Mouse (Mus musculus) kidney, adult 18-20 months (tissue): ENCODE results near the gene Hoxa13.

Source experiments
- DNase-seq: peaks from one replicate; pipeline ENCODE4 v3.0.0; 2021

Hoxa13 gene

DNA sequence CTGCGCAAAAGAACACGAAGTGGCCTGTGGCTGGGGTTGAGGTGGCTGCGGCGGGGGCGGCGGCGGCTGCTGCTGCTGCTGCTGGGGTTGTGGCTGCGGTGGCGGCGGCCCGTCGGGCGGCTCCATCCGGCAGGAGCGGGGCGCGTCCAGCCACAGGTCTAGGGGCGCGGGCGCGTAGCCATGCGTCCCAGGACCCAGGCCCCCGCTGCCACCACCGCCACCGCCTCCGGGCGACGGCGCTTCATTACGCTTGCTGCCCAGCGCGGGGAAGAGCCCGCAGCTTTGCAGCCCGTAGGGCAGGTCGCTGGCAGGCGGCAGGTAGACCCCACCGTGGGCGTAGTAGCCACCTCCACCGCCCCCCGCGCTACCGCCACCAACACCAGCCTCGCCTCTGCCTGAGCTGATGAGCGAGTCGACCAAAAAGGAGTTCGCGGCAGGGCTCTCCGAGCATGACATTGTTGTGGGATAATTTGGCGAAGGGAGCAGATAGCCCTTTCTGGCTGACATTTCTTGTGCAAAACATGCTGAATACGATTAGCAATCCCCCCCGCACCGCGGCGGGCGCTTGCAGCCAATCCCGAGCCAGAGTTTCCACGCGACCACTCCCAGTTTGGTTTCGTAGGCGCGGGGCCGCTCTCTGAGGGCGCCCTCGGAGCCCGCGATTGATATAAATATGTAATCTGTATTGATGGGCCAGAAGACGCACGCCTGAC, 26.1 kb downstream of the Hoxa13 start:
- DNase-seq, result peak; percentile 76

GRCm38 (mm10) chr6:52233546-52234427, 26.9 kb downstream of the Hoxa13 start:
- peak; percentile 89 for DNase-seq

- DNase-seq, result no peak
These were observed 27.6 kb downstream of the Hoxa13 start for GRCm38 (mm10) chr6:52232984-52233545.

- peak; percentile 79 for DNase-seq
These were observed 28.1 kb downstream of the Hoxa13 start for GRCm38 (mm10) chr6:52232568-52232965.

GRCm38 (mm10) chr6:52231885-52232567, 28.7 kb downstream of the Hoxa13 start:
- DNase-seq, result peak; percentile 74

GRCm38 (mm10) chr6:52230516-52231165, 30.0 kb downstream of the Hoxa13 start, which contains the start of gene Hoxa9:
Gene Hoxa9, minus strand, starts transcription at chr6:52231089.
- DNase-seq, result peak; percentile 76

DNA sequence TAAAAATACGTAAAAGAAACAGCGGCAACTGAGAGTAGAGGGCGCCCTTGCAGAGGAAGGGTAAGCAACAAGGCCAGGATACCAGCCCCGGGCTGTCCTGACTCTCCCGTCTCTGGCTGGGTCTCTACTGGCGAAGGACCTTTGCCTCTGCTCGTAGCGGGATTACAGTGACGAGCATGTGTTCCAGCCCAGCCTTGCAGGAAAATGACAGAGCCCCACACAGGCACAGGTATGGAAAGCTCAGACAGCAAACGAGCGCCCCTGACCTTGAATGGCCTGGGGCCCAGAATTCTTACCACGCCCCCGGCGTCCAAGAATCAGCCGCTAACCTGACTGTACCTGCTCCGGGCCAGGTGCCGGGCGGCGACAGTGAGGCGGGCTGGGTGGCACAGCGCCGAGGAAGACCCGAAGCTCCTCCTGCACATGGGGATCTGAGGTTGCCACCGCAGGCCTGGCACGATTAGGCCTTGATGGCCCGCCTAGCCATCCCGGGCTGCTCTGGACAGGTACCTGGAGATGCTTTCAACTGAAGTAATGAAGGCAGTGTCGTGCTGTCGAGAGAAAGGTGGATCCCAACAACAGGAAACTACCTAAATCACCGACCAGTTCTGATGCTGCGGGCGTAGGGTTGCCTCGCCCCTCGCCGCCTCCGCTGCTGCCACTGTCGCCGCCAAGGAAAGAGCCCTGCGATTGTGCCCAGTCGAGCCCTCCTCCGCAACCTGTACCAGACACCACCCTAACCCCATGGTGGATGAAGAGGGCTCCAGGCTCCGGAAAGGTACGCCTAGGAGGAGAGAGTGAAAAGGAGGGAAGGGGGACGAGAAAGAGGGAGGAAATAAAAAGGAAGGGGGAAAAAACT, 30.9 kb downstream of the Hoxa13 start:
- peak; percentile 88 for DNase-seq

DNA sequence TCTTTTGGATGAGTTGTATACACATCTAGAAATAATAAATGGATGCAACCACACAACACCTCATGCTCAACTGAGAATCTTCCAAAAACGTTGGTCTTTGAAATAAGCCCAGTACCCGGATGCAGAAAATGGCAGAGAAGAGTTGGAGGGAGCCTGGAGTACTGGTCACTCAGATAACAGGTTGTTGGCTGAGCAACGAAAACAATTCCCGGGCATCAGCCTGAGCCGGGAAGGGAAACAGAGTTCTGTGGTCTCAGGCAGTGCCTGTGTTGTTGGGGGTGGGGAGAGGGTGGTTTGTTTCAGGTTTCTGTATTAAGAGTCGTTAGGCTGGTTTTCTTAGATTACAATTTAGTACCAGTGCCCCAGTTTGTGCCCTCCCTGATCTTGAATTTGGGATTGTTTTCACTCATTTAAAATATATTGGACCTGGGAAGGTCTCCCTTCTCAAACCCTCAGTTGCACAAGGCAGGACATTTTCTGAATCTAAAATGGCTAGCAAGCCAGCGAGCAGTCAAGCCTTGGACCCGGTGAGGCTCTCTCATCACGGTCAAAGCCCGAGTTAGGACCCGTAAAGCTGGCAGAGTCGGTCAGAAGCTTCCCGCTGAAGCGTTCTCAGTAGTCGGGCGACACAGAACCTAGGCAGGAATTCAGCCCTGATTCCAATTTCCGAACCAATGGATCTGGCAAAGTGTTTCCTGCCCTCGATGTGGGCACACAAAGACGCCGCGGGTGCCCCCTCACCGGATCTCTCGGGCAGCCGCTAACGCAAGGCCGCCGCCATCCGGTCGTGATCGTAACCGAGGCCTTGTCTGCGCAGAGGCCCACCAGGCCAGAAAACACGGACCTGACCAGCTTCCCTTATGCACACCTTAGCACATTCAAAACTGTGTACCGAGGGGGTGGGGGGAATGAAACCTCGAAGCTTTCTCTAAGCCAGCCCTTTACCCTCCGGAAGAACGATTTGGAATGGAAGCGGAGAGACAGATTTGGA, 31.9 kb downstream of the Hoxa13 start:
- DNase-seq, result peak; percentile 82

- DNase-seq, result peak; percentile 54
These were observed 33.0 kb downstream of the Hoxa13 start for GRCm38 (mm10) chr6:52227470-52228222.

GRCm38 (mm10) chr6:52226569-52227257, 34.0 kb downstream of the Hoxa13 start:
- DNase-seq, result peak; percentile 67

- DNase-seq, result peak; percentile 91
These were observed 34.8 kb downstream of the Hoxa13 start for GRCm38 (mm10) chr6:52225612-52226568.

DNA sequence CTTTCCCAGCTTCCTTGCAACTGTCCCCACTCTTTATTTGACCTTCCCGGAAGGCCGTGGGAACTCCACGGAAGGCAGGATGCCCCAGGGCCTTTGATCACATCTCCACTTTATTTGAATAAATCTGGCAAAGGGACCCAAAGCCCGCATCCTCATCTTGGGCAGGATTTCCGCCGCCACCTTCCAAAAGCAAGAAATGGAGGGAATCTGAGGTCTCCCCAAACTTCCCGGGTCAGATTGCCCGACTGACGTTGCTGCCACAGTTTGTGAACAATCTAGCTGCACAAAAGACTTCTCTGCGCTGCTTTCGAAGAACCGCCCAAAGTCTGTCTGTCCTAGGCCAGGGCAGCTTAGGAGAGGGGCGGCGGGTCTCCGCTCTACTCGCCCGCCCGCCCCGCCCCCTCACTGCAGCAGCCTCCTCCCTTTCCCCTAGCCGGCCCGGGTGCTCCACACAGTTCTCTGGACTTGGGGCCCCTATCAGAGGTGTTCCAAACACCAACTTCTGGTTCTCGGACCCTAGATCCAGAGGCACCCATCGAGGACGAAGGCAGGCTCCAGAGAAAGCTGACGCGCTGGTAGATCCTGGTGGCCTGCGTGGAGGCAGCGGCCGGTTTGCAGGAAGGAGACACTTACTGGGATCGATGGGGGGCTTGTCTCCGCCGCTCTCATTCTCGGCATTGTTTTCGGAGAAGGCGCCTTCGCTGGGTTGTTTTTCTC, 35.6 kb downstream of the Hoxa13 start:
- DNase-seq, result peak; percentile 64

- DNase-seq, result peak; percentile 67
These were observed 36.5 kb downstream of the Hoxa13 start for GRCm38 (mm10) chr6:52223939-52224760.

DNA sequence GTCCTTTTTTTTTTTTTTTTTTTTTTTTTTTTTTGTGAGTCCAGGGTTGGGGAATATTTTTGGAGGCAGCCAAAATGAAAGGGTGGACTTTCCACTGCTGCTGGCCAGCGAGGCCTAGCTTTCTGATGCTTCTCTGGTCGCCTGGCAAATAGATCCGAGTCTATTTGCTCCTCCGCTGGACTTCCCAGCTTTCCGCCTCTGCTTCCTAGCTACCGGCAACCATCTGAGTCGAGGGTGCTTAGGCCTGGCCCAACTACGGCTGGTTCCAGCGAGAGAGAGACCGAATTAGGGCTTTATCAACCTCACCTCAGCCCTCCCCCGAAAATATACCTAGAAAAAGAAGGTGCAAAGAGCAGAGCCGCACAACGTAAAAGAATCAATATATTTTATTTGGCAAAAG, 38.0 kb downstream of the Hoxa13 start:
- no peak for DNase-seq

DNA sequence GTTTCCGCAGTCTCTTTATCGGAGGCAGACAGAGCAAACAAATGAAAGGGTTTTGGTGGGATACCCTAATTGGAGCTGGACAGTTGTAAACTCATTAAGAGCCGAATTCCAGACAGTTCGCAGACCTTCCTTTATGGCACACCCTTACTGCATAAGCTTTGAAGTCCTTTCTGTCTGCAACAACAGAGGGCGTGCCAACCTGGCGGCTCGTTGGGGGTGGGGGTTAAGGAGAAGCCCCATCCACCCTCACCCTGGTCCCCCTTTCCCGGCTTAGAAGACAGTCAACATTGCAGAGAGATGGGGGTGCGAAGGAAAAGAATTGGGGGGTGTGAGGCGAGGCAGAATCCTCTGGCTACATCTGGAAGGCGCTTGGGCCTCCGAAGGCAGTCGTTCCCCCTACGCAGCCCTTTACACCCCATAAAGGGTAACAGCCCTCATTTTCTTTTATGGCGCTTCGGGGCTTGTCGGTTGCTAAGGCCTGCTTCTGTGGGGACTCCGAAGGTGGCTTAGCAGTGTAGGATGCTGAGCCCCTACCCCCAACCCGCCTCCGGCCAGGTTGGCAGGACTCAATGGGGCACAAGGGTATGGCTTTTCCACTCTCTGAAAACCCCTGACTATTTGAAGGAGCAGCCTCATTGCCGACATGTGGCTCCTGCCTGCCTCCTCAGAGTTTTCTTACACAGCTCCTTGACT, 38.5 kb downstream of the Hoxa13 start:
- DNase-seq, result no peak
